Mouse (Mus musculus) adipocyte (in vitro differentiated cells): ENCODE measurements around the gene Ahsg.

Source experiments
- DNase-seq: peaks from one replicate; pipeline ENCODE4 v3.0.0-alpha.2; 2016; ENCODE audit warnings: low spot score

The Ahsg gene

GRCm38 (mm10) chr16:22888835-22889234 lies 2.2 kb upstream of the Ahsg start:
- no peak for DNase-seq

- no peak for DNase-seq
Observed at GRCm38 (mm10) chr16:22889716-22890115, 1.4 kb upstream of the Ahsg start.

DNA sequence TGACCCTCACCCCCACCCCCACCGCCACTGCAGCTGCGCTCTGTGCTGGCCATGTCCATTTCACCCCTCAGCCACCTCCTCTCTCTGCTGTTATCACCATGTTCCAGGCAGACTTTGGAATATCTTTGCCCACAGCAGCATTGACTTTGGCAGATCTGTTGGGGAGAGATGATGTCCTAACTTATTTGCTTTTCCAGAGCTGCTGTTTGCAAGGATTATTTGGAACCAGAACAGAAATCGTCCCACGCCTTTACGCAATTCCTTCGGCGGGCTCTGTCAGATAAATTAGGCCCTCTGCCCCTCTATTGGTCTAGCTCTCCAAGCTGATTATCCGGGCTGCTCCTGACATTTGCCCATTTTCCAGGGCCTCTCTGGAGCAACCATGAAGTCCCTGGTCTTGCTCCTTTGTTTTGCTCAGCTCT lies 667 bp downstream of the Ahsg start:
- no peak for DNase-seq

- DNase-seq, result no peak
Observed at GRCm38 (mm10) chr16:22894095-22894494, 3.0 kb downstream of the Ahsg start.

- no peak for DNase-seq
Observed at GRCm38 (mm10) chr16:22896618-22897017, 5.5 kb downstream of the Ahsg start.

DNA sequence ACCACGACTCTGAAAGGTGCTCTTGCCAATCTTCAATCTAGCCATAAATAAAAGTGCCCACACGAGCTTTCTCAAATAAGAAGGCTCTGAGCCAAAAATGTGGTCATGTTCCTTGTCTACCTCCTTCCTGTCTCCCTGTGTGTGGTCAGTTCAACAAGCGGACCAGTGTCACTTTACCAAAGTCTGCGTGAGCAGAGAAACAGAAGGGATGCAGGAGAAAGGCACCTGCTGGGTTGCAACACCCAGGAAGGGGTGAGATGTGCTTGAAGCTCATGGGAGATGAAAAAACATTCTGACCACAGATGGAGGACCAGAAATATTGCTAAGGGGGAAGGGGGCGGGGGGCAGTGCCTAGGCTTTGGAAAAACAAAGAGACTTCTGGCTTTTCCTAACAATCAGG lies 8.3 kb downstream of the Ahsg start:
- DNase-seq, result no peak

- no peak for DNase-seq
Observed at GRCm38 (mm10) chr16:22899866-22900570, 8.9 kb downstream of the Ahsg start.

DNA sequence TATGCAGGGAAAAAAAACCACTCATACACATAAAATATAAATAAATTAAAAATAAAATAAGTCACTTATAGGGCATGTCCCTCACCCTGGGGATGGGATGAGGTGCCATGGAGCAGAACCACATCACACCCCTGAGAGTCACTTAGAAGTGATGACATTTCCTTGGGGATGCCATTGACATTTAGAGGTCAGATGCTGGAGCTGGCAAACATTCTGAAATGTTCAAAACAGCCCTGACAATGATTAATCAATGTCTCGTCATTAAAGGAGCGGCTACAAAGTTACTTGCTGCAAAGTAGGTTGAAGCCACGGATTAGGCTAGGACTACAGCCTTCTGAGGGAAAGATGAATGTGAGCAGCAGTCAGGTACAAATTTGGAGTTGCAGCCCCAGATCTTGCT lies 10.2 kb downstream of the Ahsg start:
- DNase-seq, result no peak

DNA sequence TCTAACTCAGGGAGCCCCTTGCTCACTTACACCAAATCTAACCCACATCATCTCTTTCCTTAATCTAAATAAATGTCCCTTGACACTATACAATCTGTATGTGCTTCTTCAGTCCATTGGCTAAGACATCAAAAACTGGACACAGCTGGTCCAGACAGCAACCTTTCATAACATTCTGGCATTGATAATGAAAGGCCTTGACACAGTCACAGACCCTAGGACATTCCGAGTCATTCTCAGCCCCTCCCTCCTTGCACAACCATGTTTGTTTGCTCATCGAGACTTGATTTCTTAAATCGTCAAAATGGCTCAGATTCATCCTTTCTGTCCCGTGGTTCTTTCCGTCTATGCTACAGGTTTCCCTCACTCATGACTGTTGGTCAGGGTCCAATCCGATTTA lies 18.2 kb downstream of the Ahsg start:
- no peak for DNase-seq

GRCm38 (mm10) chr16:22911986-22912385 lies 20.9 kb downstream of the Ahsg start:
- DNase-seq, result no peak

DNA sequence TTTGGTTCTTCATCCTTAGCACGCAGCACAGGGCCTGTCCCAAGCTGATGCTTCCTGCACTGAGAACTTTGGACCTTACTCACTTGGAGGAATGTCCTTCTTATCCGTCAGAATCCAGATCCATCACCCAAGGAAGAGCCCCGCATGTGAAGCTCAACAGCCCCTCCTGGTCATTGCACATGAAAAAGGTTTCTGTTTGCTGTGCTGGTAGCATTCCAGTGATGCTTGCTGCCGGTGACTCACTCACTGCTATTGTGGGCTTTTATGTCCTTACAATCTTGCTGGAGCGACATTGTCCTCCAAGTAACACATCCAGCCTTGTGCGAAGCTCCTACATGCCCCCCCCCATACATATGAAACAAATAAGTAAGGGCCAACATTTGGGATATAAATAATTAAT lies 21.8 kb downstream of the Ahsg start:
- DNase-seq, result no peak

- DNase-seq, result no peak
Observed at GRCm38 (mm10) chr16:22914276-22914675, 23.2 kb downstream of the Ahsg start.

DNA sequence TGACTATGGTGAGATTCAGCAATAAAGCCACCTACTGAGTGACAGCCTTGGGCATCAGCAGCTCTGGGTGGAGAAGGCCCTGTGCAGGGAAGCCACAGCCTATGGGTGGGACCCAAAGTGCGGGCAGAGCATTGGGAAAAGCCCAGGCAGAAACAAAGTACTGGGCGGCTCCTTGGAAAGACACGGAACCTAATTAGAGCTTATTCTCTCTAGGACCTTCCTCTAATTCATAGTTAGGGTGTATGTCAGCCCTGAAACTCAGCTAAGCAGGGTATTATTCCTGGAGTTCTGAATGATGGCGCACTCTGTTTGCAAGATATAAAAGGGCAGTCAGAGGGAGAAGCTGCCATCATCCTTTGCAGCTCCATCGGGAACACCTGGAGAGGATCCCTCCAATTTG lies 27.0 kb downstream of the Ahsg start, which contains the start of gene Fetub:
Gene Fetub, plus strand, starts transcription at position 301 of the 400 bp plus-strand sequence.
- no peak for DNase-seq

- DNase-seq, result no peak
Observed at GRCm38 (mm10) chr16:22918664-22919312, 27.7 kb downstream of the Ahsg start.

DNA sequence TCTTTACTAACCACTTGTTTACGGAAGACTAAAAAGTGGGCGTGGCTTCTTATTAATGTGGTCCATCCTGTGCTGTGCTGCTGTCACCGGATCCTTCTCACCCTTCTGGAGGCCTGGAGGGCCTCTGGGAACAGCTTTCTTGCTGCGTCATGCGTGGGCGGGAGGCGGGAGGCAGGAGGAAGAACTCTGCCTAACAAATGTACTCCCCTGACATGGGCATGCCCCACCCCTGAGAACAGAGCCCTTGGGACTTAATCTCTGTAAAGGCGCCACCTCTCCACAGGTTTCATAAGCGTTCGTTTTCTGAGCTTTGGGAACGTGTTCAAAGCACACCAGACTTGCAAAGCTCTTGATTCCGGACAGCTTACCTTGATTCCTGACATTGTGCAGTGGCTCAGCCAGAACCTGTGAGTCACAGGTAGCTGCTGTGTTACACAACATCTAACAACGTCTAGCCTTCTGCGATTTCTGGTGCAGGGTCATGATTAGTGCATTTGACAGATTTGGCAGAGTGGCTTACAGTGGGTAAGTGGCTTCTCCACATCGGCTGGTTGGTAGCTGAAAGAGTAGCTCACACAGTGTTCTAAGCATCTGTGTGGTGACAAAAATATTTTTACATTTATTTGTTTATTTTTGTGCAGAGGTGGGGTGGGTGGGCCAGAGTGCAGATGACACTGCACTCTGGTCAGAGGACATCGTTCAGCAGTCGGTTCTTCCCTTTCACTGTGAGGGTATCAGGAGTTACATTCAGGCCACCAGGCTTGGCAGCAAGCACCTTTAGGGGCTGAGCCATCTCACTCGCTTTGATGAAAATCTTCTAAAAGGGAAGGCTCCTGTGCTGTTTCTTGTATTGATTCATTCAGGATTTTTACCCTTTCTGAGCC lies 29.1 kb downstream of the Ahsg start:
- peak; percentile 16 for DNase-seq

DNA sequence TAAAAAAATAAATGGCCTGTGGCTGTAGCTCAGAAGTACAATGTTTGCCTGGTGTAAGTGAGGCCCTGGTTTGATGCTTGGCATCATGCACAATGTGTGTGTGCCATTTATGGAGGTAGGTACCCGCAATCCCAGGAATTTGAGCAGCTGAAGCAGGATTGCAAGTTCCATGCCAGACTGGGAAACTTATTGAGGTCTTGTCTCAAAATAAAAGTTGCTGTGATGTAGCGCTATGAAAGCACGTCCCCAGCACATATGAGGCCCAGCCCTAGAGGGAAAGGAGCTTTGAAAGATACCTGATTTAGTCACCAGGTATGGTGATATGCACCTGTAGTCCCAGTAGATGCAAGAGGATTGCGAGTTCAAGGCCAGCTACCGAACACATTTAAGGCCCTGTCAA lies 30.7 kb downstream of the Ahsg start:
- no peak for DNase-seq

GRCm38 (mm10) chr16:22922433-22922832 lies 31.4 kb downstream of the Ahsg start:
- DNase-seq, result no peak

DNA sequence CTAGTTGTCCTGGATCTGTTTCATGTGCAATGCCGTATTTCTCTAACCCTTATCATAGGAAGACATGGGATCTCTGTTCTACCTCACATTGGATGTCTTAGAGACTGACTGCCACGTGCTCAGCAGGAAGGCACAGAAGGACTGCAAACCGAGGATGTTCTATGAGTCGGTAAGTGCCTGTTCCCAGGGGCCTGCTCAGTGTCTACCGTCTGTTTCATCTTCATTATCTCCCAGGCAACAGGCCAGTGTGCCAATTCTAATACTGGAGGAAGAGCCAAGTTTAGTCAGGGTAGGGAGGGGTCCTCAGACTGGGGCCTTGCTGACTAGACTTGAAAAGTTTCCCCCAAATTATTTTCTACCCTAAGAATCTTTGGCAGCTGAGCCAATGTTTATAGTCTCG lies 38.5 kb downstream of the Ahsg start:
- no peak for DNase-seq

GRCm38 (mm10) chr16:22931431-22932200 lies 40.5 kb downstream of the Ahsg start:
- DNase-seq, result no peak

GRCm38 (mm10) chr16:22937631-22938030 lies 46.6 kb downstream of the Ahsg start:
- DNase-seq, result no peak

DNA sequence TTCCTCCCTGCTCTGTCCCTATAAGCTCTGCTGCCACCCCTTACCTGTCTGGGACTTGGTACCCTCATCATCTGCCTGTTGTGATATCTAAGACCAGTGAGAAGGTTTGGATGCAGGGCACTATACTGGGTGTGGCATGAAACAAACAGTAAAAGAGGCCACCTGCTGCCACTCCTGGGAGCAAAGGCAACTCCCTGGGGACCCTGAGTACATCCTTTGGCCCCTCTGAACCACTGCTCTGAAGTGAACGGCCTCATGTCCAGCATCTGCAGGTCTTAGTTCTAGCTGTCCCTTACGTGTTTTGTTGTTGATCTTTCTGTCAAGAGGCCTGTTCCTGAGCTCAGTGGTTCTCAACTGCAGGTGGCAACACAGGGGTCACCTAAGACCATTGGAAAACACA lies 47.5 kb downstream of the Ahsg start:
- DNase-seq, result no peak

DNA sequence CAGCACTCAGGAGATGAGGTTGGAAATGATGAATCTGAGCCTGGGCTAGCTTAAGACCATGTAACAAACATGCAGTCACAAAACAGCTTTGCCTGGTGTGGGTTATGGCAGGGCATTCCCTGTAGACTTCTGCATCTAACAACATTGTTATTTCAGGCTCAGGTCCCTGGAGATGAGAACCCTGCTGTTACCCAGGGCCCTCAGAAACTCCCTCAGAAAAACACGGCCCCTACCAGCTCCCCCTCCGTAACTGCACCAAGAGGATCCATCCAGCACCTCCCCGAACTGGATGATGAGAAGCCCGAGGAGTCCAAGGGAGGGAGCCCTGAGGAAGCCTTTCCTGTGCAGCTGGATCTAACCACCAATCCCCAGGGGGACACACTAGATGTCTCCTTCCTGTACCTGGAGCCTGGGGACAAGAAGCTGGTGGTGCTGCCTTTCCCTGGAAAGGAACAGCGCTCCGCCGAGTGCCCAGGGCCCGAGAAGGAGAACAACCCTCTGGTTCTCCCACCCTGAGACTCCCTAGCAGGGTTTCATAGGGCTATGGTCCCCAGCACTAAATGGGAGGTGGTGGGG lies 48.1 kb downstream of the Ahsg start:
- DNase-seq, result no peak
